Mouse (Mus musculus) forebrain, embryonic 16.5 days (tissue): ENCODE measurements around the gene Six1. TPM values are rescaled to one million over a fixed set of nuclear protein-coding genes. Genes with fewer than 3 reads are reported as not detected.

Experiments
- ATAC-seq: fragments of 200-750 bp; cut with Nextera tagmentation; 2 replicates; pipeline ENCODE4 v1.8.0; 2017; ENCODE audit warnings: mild to moderate bottlenecking, moderate library complexity
- H3K27ac ChIP-seq: fragments of 300-500 bp; sonication (generic); 2 replicates; pipeline ENCODE4 v1.5.1; 2014; ENCODE audit warnings: low read length, control low read depth
- H3K27me3 ChIP-seq: fragments of 300-500 bp; sonication (generic); replicated peaks from 2 replicates; pipeline ENCODE4 v1.6.1; 2014; ENCODE audit warnings: low read length; ENCODE audit not compliant: control insufficient read depth, insufficient read depth
- H3K36me3 ChIP-seq: fragments of 300-500 bp; sonication (generic); 2 replicates; pipeline ENCODE4 v1.6.1; 2014; ENCODE audit not compliant: control insufficient read depth, insufficient read depth
- H3K4me1 ChIP-seq: fragments of 300-500 bp; sonication (generic); replicated peaks from 2 replicates; pipeline ENCODE4 v1.6.1; 2014; ENCODE audit warnings: low read length; ENCODE audit not compliant: control insufficient read depth, insufficient read depth
- H3K4me2 ChIP-seq: fragments of 300-500 bp; sonication (generic); 2 replicates; pipeline ENCODE4 v1.6.1; 2014; ENCODE audit warnings: mild to moderate bottlenecking, low read length, control low read depth
- H3K4me3 ChIP-seq: fragments of 300-500 bp; sonication (generic); replicated peaks from 2 replicates; pipeline ENCODE4 v1.5.1; 2014; ENCODE audit warnings: mild to moderate bottlenecking, low read length, control low read depth
- H3K9ac ChIP-seq: fragments of 300-500 bp; sonication (generic); replicated peaks from 2 replicates; pipeline ENCODE4 v1.6.1; 2014; ENCODE audit warnings: low read depth, low read length, control low read depth
- H3K9me3 ChIP-seq: fragments of 300-500 bp; sonication (generic); 2 replicates; pipeline ENCODE4 v1.6.1; 2016; ENCODE audit warnings: low read length; ENCODE audit not compliant: control insufficient read depth
- WGBS: fragments of 180-500 bp; shearing (Covaris S2); extraction: QIAGEN DNeasy Blood & Tissue Kit; methylation state at CpG from one replicate; pipeline ENCODE4 v1.1.7; 2014; 5-methylcytosine and 5-hydroxymethylcytosine counted together
- polyA plus RNA-seq: library from polyadenylated mRNA; unstranded; fragments of >200 nt; fragmentation: Nextera tagmentation; extraction: Ambion mirVana; gene quantifications from 2 replicates; pipeline ENCODE4 v1.2.1, GENCODE M21; 2015

The Six1 gene
- polyA plus RNA-seq, 1 experiment from 2014 or later: 0.46 TPM

DNA sequence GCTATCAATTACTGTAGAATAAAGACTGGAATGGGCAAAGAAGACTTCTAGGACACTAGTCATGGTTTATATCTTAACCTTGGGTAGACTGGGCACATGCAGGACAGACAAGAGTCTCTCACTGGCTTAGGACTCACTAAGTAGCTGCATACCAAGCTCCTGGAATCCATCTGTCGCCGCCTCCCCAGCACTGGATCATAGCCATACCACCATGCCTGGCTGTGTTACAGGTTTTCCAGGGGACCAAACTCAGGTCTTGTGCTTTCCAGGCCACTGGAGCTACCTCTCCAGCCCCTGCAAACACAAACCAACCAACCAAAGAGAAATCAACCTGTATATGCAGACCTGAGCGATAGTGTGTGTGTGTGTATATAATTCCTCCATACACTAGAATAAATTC lies 57.0 kb downstream of the Six1 start:
- no peak overlapping the region for H3K4me3 ChIP-seq
- no peak overlapping the region for H3K4me2 ChIP-seq
- no peaks in the 10 kb centered on the region for H3K36me3 ChIP-seq
- WGBS: 93% methylated on average over 3 of the region's 3 CpGs
- no peaks in the 10 kb centered on the region for H3K9me3 ChIP-seq
- no peaks in the 10 kb centered on the region for H3K4me1 ChIP-seq
- ATAC-seq: no peak
- H3K9ac ChIP-seq: no peak overlapping the region
- H3K27me3 ChIP-seq: 0 out of 2 replicates have a peak, but pooled peaks cover 1% of the 10 kb centered on the region
- H3K27ac ChIP-seq: no peak overlapping the region

Other genes with a start within 250 kb of the Six1 start
- gene Six6, start 114.0 kb downstream of the Six1 start, polyA plus RNA-seq: 0.10 and 0.63 TPM in 2 replicates
- 2.1 and 3.4 TPM in 2 replicates for gene 4930447C04Rik, start 113.1 kb downstream of the Six1 start, polyA plus RNA-seq
- 0.38 and 0.55 TPM in 2 replicates for gene Six4, start 59.6 kb upstream of the Six1 start, polyA plus RNA-seq
- gene Mnat1, start 69.8 kb upstream of the Six1 start, polyA plus RNA-seq: 14.5 and 17.3 TPM in 2 replicates
- 13.1 and 14.9 TPM in 2 replicates for gene Trmt5, start 232.8 kb upstream of the Six1 start, polyA plus RNA-seq
- 7.9 and 9.6 TPM in 2 replicates for gene Slc38a6, start 232.9 kb upstream of the Six1 start, polyA plus RNA-seq